Mouse (Mus musculus): ENCODE results near the gene Ehd2.

The Ehd2 gene

DNA sequence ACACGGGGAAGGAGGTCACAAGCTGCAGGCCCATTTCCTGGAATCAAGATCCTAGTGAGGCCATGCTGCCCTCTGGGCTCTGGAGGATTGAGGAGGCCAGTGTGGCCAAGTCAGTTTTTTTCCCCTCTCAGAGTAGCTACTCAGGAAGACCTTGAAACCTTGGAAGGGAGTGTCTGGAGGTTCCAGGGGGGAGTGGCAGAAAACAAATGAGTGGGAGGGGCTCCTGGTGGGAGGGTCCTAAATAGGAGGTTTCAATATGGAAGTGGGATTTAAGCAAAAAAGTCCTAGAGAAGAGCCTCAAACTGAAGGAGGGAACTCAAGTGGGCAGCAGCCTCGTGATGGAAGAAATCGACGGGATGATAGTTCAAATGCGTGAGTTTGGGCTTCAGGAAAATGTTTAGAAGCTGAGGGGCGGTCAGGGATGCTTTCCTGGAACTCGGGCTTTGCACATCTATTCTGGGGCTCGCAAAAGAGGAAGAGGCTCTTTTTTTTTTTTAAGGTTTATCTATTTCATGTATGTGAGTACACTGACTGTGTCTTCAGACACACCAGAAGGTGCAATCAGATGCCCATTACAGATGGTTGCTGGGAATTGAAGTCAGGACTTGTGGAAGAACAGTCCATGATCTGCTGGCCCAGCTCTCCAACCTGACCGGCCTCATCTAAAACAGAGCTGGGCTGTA lies 65.9 kb downstream of the Ehd2 start:
- DNase-seq: no peak

All from right cerebral cortex, postnatal 4 days (tissue).